Mouse (Mus musculus): ENCODE results near the gene Rasgrf1.

Gene Rasgrf1
- long read RNA-seq, experiment 1, partial matches to known transcripts = 3 of 8 reads
- long read RNA-seq, experiment 1, other reads (novel, unspliced or antisense) = 3 of 8 reads
- long read RNA-seq, experiment 2, full-length matches to known transcripts = 10 of 52 reads
- long read RNA-seq, experiment 2, partial matches to known transcripts = 18 of 52 reads
- long read RNA-seq, experiment 2, other reads (novel, unspliced or antisense) = 24 of 52 reads

DNA sequence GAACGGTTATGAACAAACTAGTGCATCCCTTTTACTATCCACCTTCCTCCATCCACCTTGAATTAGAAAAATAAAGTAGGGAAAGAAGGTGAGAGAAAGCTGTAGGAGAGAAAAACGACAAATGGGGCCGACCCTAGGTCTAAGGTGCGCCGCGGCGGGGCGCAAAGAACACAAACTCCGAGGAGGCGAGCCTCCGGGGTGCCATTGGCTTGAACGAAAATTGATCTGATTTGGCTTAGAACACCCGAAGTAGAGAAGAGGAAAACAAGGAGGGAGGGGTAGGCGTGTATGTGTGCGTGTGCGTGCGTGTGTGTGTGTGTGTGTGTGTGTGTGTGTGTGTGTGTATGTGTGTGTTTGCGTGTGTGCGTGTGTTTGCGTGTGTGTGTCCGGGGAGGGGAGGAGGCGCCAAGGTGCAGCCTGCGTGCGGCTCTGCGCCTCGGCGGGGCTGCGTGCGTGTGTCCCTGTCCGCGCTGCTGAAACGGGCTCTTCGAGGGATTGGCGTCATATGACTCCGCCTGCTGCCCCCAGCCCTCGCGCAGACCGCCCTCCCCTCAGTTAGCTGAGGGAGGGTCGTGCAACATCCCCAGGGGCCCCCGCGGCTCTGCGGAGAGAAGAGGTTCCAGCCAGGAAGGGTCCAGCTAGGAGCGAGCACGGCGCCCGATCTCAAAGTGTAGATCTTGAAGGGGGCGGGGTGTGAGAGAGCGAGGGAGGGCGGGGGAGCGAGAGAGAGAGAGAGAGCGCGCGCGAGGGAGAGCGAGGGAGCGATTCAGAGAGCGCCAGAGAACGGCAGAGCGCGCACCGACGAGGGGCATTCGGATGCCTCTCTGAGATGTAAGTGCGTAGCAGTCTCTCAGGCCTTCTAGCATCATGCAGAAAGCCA, at the start of gene Rasgrf1:
Gene Rasgrf1 (plus strand): TSS at position 778 of the 880 bp plus-strand sequence.
- intact Hi-C loops (cut with DNase I) = no loop called here

DNA sequence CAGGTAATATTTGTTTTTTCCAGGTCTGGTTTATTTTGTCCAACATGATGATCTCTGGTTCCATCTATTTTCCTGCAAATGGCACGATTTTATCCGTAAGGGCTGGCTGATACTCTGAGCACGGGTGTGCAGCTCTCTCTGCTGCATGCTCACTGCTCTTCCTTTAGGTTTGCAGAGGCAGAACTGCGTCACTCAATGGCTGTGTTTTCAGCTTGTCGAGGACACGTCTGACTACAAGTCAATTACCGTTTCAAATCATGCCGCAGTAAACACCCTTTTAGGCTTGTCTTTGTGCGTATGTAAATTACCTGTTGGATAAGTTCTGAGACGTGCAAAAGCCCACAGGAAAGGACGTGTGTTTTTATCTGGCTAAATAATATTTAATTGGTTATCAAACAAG, 49.6 kb upstream of the Rasgrf1 start:
- intact Hi-C loops (cut with DNase I) = no loop called here

DNA sequence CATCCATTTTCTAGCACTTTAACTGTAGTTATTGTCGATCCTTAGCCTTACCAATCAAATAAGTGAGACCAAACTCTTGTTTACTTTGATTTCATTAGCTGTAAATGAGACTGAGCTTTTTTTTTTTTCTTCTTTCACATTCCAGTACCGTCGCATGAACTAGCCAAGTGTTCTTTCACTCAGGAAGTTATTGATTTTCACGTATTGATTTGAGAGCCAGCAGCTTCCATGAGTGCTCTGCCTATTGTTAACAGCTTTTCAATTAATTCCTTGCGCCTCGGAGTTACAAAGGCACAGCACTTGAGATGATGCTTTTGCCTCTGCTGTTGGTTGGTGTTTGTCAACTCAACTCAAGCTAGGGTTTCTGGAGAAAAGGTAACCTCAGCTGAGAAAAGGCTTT, 49.1 kb upstream of the Rasgrf1 start:
- intact Hi-C loops (cut with DNase I) = no loop called here

DNA sequence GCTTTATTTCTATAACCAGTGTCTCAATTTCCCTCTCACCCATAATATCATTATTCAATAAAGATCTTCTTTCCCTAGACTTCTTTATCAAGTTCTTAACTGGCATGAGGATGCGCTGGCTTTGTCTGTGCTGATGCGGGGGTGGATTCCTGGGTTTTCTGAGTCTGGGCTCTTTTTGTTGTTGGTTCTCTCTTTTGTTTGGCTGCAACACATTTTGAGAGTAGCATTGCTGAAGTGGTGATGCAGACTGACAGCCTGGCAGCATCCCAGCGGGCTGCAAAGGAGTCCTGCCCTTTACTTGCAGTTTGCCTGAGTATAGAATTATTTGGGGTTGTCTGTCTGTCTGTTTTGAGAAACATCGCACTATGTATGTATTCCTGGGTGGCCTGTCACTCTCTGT, 42.6 kb upstream of the Rasgrf1 start:
- intact Hi-C loops (cut with DNase I) = no loop called here

DNA sequence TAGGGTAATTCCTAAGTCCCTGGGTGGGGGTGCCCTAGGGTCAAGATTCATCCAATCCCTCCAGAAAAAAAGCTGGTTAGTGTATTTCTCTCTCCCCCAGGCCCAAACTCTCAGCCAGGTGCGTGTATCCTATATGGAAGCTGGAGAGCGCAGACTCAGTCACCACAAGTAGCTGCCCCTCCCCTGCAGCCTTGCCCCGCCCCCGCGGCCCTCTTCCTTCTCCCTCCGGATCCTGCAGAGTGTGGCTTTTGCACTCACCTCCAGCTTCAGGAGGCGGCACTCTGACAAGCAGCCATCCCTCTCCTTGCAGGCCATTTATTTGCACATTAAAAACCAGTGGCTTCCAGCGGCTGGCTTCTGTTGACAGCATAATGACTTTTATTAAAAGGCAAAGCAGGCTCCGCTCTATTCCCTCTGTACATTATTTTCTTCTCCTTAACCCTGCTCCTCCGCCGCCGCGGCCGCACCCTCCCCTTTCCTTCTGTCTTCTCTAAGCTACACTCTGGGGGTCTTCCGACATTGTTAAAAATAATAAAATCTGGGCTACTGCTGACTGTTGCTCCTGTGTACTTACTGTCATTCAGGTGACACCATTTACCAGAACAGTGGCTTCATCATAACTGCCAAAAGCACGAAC, 41.5 kb upstream of the Rasgrf1 start:
- intact Hi-C loops (cut with DNase I) = no loop called here

DNA sequence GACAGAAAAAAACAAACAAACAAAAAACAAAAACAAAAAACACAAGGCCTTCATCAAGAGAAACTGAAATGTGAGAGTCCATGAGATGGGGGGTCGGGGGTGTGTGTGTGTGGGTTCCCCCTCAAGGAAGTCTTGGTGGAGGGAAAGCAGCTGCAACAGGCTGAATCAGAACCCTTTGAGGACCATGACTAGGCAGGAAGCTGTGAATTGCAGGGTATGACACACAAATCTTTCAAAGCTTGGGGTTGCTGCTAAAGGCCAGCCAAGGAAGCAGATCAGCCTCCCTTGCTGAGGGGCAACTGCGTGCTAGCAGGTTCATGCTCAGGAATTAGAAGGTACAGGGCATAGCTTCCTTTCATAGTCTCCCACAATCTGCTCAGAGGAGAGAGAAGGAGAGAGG, 40.1 kb upstream of the Rasgrf1 start:
- intact Hi-C loops (cut with DNase I) = no loop called here

DNA sequence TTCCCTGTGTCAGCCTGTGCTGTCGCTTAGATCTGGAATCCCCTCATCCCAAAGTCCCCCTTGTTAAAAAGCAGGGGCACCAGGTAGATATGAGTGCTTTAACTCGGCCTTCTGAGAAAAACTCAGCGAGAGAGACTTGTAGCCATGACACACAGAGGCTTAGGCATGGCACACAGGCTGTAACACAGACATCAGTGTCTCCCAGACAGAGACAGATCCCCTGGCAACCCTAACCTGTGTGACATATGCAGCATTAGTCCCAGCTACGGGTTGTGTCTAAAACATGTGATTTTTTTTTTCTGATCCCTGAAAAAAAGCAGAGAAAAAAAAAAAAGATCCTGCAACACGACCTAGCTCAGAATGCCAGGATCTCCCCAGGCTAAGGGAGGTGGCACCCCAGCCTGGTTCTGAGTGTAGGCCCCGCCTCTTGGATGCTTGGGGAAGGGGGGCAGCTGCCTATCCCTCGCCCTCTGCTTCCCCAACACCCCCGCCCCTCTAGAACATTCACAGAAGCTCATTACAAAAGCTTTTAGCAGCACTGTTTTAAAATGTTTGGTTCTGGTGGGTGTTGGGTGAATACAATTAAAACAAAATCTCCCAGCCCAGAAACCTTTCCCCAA, 39.1 kb upstream of the Rasgrf1 start:
- intact Hi-C loops (cut with DNase I) = no loop called here

DNA sequence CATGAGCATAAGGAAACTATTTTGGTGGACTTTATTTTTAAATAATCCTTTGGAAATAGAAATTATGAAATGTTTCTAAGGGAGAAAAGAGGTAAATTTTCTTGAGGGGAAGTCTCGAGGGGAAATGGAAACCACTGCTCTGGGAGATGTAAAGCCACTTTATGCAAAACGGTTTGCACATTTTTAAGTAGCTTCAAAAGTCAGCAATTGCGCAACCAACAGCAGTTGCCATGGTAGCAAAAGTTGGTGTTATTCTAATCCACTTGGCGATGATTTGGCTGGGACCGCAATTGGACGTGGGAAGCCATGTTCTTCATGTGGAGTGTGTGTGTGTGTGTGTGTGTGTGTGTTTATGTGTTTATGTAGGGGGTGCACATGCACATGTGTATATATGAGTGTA, 37.6 kb upstream of the Rasgrf1 start:
- intact Hi-C loops (cut with DNase I) = no loop called here

DNA sequence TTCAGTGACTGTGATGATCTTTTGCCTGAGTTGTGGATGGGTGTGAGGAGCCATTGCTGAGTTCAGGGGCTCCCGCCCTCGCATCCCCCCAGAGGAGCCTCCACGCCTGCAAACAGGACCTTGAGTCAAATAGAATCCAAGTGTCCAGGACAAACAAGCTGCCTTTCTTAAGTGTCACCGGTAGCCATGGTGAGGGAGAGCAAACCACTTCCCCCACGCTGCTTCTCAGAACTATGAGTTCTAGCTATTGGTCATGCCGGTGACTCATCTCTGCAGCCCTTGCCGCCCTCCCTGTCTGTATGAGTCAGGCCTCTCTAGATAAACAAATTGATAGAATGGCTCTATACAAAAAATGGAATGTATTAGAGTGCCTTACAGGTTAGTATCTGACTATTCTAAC, 35.3 kb upstream of the Rasgrf1 start:
- intact Hi-C loops (cut with DNase I) = no loop called here

DNA sequence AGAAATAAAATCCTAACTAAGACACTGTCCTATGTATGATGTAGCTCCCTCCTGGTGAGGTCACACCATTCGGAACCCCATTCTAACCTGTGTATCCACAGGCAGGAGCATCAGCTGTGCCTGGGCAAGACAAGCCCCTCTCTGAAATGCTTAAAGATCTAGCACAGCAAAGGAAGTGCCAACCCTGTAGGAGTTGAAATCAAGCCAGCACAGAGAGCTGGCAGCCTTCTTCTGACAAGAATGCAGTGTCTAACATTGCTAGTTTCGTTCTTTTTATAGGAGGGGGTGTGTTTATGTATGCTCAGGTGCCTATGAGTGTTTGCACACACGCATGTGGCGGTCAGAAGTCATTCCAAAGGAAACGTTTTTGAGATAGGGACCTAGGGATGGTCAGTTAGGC, 34.2 kb upstream of the Rasgrf1 start:
- intact Hi-C loops (cut with DNase I) = no loop called here

DNA sequence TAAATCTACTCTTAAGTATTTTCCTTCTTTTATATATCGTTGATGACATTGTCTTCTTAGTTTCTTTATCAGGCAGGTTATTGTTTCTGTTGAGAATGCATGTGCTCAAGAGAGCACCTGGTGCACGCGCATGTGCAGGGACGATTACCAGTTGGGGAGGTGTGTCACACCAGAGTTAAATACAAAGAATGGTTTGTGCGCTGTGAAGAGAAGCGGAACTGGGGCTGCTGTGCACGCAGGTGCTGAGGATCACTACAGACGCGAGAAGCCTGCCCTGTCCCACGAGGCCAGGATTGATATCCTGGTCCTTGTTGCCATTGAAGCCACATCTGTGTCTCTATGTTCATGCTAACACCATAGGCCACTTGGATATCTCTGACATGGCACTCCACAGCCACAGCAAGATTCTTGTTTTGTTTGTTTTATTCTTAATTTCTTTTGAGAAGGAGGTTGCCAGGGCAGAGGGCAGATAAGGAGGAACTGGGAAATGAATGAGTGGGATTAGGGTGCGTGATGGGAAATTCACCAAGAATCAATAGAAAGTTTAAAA, 31.2 kb upstream of the Rasgrf1 start:
- intact Hi-C loops (cut with DNase I) = no loop called here

DNA sequence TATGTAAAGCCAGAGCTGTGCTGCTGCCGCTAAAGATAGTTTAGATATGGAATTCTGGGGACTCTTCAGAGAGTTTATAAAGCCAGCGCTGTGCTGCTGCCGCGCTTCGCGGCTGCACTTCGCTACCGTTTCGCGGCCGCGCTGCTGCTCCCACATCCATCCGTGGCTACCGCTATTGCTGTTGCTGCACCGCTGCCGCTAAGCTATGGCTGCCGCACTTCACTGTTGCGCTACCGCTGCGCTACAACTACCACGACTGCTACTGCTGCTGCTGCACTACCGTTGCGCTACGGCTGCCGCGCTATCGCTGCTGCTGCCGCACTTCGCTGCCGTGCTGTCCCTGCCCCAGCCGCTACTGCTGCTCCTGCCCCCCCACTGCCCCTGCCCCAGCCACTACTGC, 30.1 kb upstream of the Rasgrf1 start:
- intact Hi-C loops (cut with DNase I) = no loop called here

DNA sequence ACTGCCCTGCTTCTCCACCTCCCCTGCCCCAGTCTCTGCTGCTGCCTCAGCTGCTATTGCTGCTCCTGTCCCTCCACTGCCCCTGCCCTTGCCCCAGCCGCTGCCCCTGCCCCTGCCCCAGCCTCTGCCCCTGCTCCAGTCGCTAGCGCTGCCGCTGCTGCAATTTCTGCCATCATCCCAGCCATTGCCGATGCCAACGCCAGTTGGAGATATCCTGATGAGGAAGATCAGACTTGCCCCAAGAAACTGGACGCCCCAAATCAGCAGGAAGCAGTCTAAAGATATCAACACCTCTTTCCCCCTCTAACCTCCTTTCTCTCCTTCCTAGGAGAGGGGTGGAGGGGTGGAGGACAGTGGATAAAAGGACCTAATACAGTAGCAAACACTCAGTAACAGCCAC, 28.2 kb upstream of the Rasgrf1 start:
- intact Hi-C loops (cut with DNase I) = no loop called here

DNA sequence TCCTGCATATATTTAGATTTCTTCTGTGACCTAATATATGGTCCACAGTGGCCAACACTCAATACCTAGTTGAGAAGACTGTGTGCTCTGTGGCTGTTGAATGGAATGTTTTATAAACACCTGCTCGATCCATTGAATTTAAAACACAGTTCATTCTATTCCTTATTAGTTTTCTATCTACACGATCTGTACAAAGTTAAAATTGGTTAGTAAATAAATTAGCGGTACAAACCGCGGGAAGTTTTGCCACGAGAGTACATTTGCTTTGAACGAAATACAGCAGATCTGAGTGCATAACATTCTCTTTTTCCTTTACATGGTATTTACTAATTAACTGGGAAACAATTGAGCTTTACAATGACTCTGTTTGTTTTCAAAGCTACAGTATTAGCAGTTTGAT, 27.1 kb upstream of the Rasgrf1 start:
- intact Hi-C loops (cut with DNase I) = no loop called here

DNA sequence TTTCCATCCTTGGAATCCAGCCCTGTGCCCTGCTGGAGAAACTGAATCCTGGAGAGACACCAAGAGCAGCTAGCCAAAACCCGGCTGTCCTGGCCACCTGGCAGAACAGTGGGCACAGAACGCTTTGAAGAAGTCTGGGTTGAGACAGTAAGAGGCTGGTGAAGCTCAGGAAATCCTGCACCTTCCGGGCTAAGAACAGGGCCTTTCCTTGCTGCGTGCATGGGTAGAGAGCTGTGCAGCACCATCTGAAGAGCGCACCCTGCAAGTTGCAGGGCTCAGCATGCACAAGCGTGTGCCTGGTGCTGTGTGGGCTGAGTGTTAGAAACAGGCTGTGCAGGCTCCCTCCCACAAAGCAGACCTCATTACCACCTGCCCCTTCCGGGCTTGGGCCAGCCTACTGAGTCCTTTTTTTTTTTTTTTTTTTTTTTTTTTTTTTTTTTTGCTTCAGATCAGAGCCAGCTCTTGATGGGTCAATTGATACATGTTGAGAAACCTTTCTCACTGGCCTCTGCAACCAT, 23.9 kb upstream of the Rasgrf1 start:
- intact Hi-C loops (cut with DNase I) = no loop called here

DNA sequence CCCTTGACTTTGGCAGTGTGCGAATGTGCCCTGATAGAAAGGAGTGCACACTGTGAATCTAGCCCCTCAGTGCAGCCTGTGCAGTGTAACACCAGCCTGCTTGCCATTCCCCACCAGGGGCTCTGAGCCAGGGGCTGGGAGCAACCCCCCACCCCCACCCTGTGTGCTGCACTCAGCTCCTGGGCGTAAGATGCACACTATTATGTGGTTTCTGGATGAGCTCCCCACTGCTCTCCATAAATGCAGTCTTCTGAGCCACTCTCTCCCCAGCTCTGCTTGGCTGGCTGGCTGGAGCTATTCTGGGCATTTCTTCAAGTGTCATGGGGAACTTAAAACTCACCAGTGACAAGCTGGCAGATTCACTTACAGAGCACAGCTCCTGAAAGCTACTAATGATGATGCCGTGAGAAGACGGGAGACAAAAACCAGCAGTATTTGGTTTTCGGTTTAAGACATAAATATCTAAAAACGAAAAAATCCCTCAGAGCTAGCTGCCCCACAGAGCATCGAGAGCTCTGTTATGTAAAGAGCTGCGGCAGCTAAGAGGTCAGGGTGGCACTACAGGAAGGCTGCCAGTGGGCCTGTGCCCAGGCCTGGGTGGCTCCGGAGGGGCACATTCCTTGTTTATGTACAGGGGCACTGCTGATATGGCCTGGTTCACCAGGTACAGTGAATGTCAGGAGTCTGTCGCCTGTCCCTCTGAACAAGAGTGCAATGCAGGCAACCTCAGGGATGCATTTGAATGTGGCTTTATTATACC, 18.0 kb upstream of the Rasgrf1 start:
- intact Hi-C loops (cut with DNase I) = no loop called here

DNA sequence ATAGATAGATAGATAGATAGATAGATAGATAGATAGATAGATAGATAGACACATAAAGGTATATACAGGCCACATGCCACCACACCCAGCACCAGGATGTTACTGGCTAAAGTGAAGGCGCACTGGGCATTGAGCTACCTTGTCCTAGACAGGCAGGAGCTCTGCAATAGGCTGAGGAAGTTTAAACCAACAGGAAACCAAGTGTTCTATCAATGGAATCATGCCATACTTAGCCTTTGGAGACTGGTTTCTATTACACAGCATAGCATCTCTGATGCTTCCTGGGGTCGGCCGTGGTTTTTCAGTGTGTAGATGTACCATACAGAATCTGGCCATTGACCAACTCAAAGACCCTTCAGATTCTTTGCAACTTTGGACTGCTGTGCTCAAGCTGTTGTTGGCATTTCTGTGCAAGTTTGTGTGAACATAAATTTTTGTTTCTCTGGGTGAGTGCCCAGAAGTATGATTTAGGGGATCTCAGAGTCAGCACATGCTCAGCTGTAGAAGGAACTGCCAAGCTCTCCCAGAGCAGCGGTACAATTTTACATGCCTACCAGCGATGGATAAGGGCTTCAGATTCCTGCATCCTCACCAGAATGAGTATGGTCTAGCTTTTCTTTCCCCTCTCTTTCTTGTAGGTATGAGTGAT, 17.0 kb upstream of the Rasgrf1 start:
- intact Hi-C loops (cut with DNase I) = no loop called here

DNA sequence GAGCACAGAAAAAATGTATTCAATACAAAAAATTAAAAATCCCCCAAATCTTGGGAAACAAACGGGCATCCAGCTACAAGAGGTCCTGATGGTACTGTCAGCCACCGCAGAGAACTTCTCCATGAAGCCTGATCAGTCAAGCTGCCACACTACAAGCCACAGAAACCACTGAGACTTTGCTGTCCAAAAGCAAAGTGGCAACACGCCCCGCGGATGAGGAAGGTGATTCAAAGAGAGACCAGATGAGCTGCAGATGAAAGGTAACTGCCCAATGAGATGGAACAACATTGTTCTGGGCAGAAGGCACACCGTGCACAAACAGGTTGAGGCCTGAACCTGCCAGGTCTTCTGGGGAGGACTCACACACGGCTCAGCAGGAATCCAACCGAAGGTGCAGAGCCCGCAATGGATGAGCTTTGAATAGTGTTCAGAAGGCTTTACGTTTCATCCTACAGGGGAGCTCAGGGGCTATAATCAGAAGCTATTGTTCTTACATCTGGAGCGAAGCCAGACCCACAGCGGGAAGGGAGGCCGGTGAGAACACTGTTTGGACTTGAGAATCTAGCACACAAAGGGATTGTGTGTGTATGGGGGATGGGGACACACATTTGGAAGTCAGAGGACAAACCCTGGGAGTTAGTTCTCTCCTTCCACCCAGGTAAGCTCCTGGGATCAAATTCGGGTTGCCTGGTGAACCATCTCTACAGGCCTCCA, 9.4 kb upstream of the Rasgrf1 start:
- intact Hi-C loops (cut with DNase I) = no loop called here

DNA sequence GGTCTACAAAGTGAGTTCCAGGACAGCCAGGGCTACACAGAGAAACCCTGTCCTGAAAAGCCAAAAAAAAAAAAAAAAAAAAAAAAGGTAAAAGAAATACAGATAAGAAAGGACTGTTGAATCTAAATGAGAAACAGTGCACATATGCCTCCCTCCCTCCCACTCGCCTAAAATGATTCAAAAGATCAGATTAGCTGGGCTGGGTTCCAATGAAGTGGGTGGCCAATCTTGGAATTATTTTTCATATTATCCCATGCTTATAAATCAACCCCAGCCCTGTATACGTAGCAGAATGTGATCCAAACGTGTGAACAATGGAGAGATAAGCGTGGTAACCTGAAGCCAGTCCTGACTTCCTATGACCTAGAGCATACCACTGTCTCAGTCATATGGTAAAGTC, 8.5 kb upstream of the Rasgrf1 start:
- intact Hi-C loops (cut with DNase I) = no loop called here

DNA sequence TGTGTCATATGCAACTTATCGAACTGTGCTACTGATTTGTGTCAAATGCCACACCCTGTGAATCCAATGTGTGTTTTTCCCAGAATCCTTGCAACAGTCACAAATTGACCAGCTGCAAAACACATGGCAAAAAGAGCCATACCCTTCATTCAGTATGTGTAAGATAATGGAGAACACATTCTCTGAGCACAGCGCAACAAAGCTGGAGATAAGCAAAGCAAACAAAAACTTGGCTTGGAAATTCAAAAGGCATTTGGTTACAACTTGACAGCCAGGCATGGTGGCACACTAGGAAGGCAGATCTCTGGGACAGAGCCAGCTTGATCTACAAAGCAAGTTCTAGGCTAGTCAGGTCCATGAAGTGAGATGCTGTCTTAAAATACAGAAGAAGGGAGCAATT, 6.9 kb upstream of the Rasgrf1 start:
- intact Hi-C loops (cut with DNase I) = no loop called here
